Mouse (Mus musculus): ENCODE results near the gene Fam160b1. TPM values are rescaled to one million over a fixed set of nuclear protein-coding genes. Genes with fewer than 3 reads are reported as not detected.

Fam160b1 gene
- polyA plus RNA-seq, 1 experiment from 2014 or later, result 14.1 TPM

DNA sequence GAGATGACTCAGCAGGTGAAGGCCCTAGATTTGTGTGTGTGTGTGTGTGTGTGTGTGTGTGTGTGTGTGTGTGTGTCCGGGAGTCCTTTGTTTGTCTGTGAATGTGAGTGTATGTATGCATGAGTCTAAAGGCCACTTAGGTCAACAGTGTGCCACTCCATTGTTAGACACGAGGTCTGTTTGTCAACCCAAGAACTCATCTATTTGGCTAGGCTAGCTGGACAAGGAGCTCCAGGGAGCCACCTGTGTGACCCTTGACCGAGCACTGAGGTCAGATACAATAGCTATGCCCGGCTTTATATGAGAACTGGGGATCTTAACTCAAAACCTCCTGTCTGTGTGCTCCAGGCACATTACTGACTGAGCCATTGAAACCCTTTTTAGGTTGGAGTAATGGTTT, 38.0 kb upstream of the Fam160b1 start:
- no peak for DNase-seq (ENCODE audit: low spot score, missing footprints)
- 66% methylated on average over 4 of the region's 4 CpGs for WGBS
- Histone ChIP-seq H3K9me3 (ENCODE audit: control insufficient read depth, low read length) (no peaks in the 10 kb centered on the region; the same call in 1 of the 2 replicates), H3K36me3 (ENCODE audit: control insufficient read depth, insufficient read depth, low read length) (no peaks in the 10 kb centered on the region), H3K4me2 (no peak overlapping the region), H3K4me1 (ENCODE audit: control insufficient read depth, insufficient read depth, low read length) (no peaks in the 10 kb centered on the region), H3K9ac (ENCODE audit: low read length) (no peak overlapping the region), H3K27ac (ENCODE audit: low read depth, low read length) (no peak overlapping the region), H3K27me3 (ENCODE audit: control insufficient read depth, insufficient read depth, low read length) (no peaks in the 10 kb centered on the region), H3K4me3 (ENCODE audit: low read depth, low read length) (no peak overlapping the region)
- ATAC-seq (ENCODE audit: low FRiP score), result no peak

GRCm38 (mm10) chr19:57323087-57323486, 37.4 kb upstream of the Fam160b1 start:
- no peak overlapping the region for H3K27ac ChIP-seq (ENCODE audit: low read depth, low read length)
- no peak for DNase-seq (ENCODE audit: low spot score, missing footprints)
- no peak for ATAC-seq (ENCODE audit: low FRiP score)
- H3K4me2 ChIP-seq, result no peak overlapping the region
- no peaks in the 10 kb centered on the region for H3K36me3 ChIP-seq (ENCODE audit: control insufficient read depth, insufficient read depth, low read length)
- no peaks in the 10 kb centered on the region; the same call in 1 of the 2 replicates for H3K9me3 ChIP-seq (ENCODE audit: control insufficient read depth, low read length)
- H3K4me3 ChIP-seq (ENCODE audit: low read depth, low read length), result no peak overlapping the region
- no peak overlapping the region for H3K9ac ChIP-seq (ENCODE audit: low read length)
- WGBS, result 84% methylated on average over 8 of the region's 8 CpGs
- no peaks in the 10 kb centered on the region for H3K27me3 ChIP-seq (ENCODE audit: control insufficient read depth, insufficient read depth, low read length)
- no peaks in the 10 kb centered on the region for H3K4me1 ChIP-seq (ENCODE audit: control insufficient read depth, insufficient read depth, low read length)

- no peak for ATAC-seq (ENCODE audit: low FRiP score)
- Histone ChIP-seq H3K4me1 (ENCODE audit: control insufficient read depth, insufficient read depth, low read length) (no peaks in the 10 kb centered on the region), H3K36me3 (ENCODE audit: control insufficient read depth, insufficient read depth, low read length) (no peaks in the 10 kb centered on the region), H3K9me3 (ENCODE audit: control insufficient read depth, low read length) (no peaks in the 10 kb centered on the region), H3K27me3 (ENCODE audit: control insufficient read depth, insufficient read depth, low read length) (no peaks in the 10 kb centered on the region), H3K4me3 (ENCODE audit: low read depth, low read length) (no peak overlapping the region), H3K9ac (ENCODE audit: low read length) (no peak overlapping the region), H3K4me2 (no peak overlapping the region), H3K27ac (ENCODE audit: low read depth, low read length) (no peak overlapping the region)
- WGBS, result 38% methylated on average over 7 of the region's 7 CpGs
- DNase-seq (ENCODE audit: low spot score, missing footprints), result peak; percentile 94
Observed at GRCm38 (mm10) chr19:57325748-57326300, 34.7 kb upstream of the Fam160b1 start.

DNA sequence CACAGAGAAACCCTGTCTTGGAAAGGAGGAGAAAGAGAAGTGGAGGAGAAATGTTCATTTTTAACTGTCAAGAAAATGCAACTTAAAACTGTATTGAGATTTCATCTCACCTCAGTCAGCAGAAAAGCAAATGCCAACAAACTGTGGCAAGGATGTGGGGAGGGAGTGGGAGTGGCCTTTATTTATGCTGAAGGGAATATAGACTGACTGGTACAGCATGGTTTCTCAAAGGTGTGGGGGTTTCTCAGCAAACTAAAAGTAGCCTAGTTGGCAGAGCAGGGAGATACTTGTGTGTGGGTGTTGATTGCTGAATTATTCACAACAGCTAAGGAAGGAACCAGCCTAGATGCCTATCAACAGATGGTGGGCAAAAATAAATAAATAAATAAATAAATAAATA, 32.8 kb upstream of the Fam160b1 start:
- no peak overlapping the region for H3K9ac ChIP-seq (ENCODE audit: low read length)
- H3K27me3 ChIP-seq (ENCODE audit: control insufficient read depth, insufficient read depth, low read length), result no peaks in the 10 kb centered on the region
- no peaks in the 10 kb centered on the region for H3K36me3 ChIP-seq (ENCODE audit: control insufficient read depth, insufficient read depth, low read length)
- H3K4me3 ChIP-seq (ENCODE audit: low read depth, low read length), result no peak overlapping the region
- DNase-seq (ENCODE audit: low spot score, missing footprints), result no peak
- no peaks in the 10 kb centered on the region for H3K4me1 ChIP-seq (ENCODE audit: control insufficient read depth, insufficient read depth, low read length)
- no peak for ATAC-seq (ENCODE audit: low FRiP score)
- H3K27ac ChIP-seq (ENCODE audit: low read depth, low read length), result no peak overlapping the region
- H3K4me2 ChIP-seq, result no peak overlapping the region
- no peaks in the 10 kb centered on the region for H3K9me3 ChIP-seq (ENCODE audit: control insufficient read depth, low read length)

DNA sequence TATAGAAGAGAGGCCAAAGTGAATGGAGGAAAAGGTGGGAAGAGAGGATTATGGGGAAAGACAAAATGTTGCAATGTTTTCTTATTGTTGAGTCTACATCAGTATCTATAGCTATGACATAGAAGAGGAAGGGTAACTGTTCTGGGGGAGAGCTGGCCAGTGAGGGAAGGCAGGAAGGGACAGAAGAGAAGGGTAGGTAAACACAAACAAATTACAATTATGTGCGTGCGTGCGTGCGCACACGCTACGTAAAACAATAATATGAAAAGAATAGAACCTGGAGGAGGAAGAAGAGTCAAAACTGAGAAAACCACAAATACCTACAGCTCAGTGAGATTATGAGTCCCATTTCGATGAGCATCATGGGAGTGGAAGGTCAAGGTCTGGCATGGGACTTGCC, 32.2 kb upstream of the Fam160b1 start:
- Histone ChIP-seq H3K9me3 (ENCODE audit: control insufficient read depth, low read length) (no peaks in the 10 kb centered on the region), H3K9ac (ENCODE audit: low read length) (no peak overlapping the region), H3K27ac (ENCODE audit: low read depth, low read length) (no peak overlapping the region), H3K4me3 (ENCODE audit: low read depth, low read length) (no peak overlapping the region), H3K36me3 (ENCODE audit: control insufficient read depth, insufficient read depth, low read length) (no peaks in the 10 kb centered on the region), H3K4me2 (no peak overlapping the region), H3K4me1 (ENCODE audit: control insufficient read depth, insufficient read depth, low read length) (no peaks in the 10 kb centered on the region), H3K27me3 (ENCODE audit: control insufficient read depth, insufficient read depth, low read length) (no peaks in the 10 kb centered on the region)
- ATAC-seq (ENCODE audit: low FRiP score) (no peak), DNase-seq (ENCODE audit: low spot score, missing footprints) (no peak)
- 98% methylated on average over 7 of the region's 7 CpGs for WGBS

GRCm38 (mm10) chr19:57328792-57329191, 31.7 kb upstream of the Fam160b1 start:
- Histone ChIP-seq H3K27me3 (ENCODE audit: control insufficient read depth, insufficient read depth, low read length) (no peaks in the 10 kb centered on the region), H3K4me1 (ENCODE audit: control insufficient read depth, insufficient read depth, low read length) (no peaks in the 10 kb centered on the region), H3K36me3 (ENCODE audit: control insufficient read depth, insufficient read depth, low read length) (no peaks in the 10 kb centered on the region), H3K4me3 (ENCODE audit: low read depth, low read length) (no peak overlapping the region), H3K9ac (ENCODE audit: low read length) (no peak overlapping the region), H3K4me2 (no peak overlapping the region), H3K27ac (ENCODE audit: low read depth, low read length) (no peak overlapping the region), H3K9me3 (ENCODE audit: control insufficient read depth, low read length) (no peaks in the 10 kb centered on the region)
- ATAC-seq (ENCODE audit: low FRiP score), result no peak
- WGBS, result 55% methylated on average over 12 of the region's 12 CpGs
- peak; percentile 94 for DNase-seq (ENCODE audit: low spot score, missing footprints)

DNA sequence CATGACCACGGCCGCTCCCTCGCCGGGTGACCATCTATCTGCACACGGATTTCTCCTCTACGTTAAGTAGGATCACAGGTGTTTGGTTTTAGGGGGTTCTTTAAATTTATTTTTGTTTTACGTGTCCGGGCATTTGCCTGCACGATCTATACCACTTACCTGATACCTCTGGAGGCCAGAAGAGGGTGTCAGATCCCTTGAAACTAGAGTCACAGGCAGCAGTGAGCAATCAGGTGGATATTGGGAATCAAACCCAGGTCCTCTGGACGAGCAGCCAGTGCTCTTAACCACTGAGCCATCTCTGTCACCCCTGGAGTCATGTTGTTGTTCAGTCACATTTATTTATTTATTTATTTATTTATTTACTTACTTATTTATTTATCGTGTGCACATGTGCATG, 30.2 kb upstream of the Fam160b1 start:
- Histone ChIP-seq H3K27ac (ENCODE audit: low read depth, low read length) (no peak overlapping the region), H3K4me2 (no peak overlapping the region), H3K27me3 (ENCODE audit: control insufficient read depth, insufficient read depth, low read length) (no peaks in the 10 kb centered on the region), H3K4me1 (ENCODE audit: control insufficient read depth, insufficient read depth, low read length) (no peaks in the 10 kb centered on the region), H3K36me3 (ENCODE audit: control insufficient read depth, insufficient read depth, low read length) (no peaks in the 10 kb centered on the region), H3K9me3 (ENCODE audit: control insufficient read depth, low read length) (no peaks in the 10 kb centered on the region), H3K9ac (ENCODE audit: low read length) (no peak overlapping the region), H3K4me3 (ENCODE audit: low read depth, low read length) (no peak overlapping the region)
- 79% methylated on average over 11 of the region's 11 CpGs for WGBS
- no peak for DNase-seq (ENCODE audit: low spot score, missing footprints)
- no peak for ATAC-seq (ENCODE audit: low FRiP score)

- no peaks in the 10 kb centered on the region for H3K4me1 ChIP-seq (ENCODE audit: control insufficient read depth, insufficient read depth, low read length)
- H3K4me2 ChIP-seq, result no peak overlapping the region
- no peak overlapping the region for H3K9ac ChIP-seq (ENCODE audit: low read length)
- H3K36me3 ChIP-seq (ENCODE audit: control insufficient read depth, insufficient read depth, low read length), result no peaks in the 10 kb centered on the region
- no peaks in the 10 kb centered on the region for H3K9me3 ChIP-seq (ENCODE audit: control insufficient read depth, low read length)
- DNase-seq (ENCODE audit: low spot score, missing footprints) (no peak), ATAC-seq (ENCODE audit: low FRiP score) (no peak)
- no peak overlapping the region for H3K4me3 ChIP-seq (ENCODE audit: low read depth, low read length)
- 86% methylated on average over 6 of the region's 6 CpGs for WGBS
- H3K27me3 ChIP-seq (ENCODE audit: control insufficient read depth, insufficient read depth, low read length), result no peaks in the 10 kb centered on the region
- no peak overlapping the region for H3K27ac ChIP-seq (ENCODE audit: low read depth, low read length)
Observed at GRCm38 (mm10) chr19:57331237-57331636, 29.2 kb upstream of the Fam160b1 start.

- 86% methylated on average over 4 of the region's 4 CpGs for WGBS
- Histone ChIP-seq H3K36me3 (ENCODE audit: control insufficient read depth, insufficient read depth, low read length) (no peaks in the 10 kb centered on the region), H3K27me3 (ENCODE audit: control insufficient read depth, insufficient read depth, low read length) (no peaks in the 10 kb centered on the region)
Observed at GRCm38 (mm10) chr19:57333356-57333755, 27.1 kb upstream of the Fam160b1 start.

GRCm38 (mm10) chr19:57335135-57335534, 25.3 kb upstream of the Fam160b1 start:
- DNase-seq (ENCODE audit: low spot score, missing footprints) (no peak), ATAC-seq (ENCODE audit: low FRiP score) (no peak)
- Histone ChIP-seq H3K9ac (ENCODE audit: low read length) (no peak overlapping the region), H3K27ac (ENCODE audit: low read depth, low read length) (no peak overlapping the region), H3K36me3 (ENCODE audit: control insufficient read depth, insufficient read depth, low read length) (no peaks in the 10 kb centered on the region), H3K4me1 (ENCODE audit: control insufficient read depth, insufficient read depth, low read length) (no peaks in the 10 kb centered on the region), H3K27me3 (ENCODE audit: control insufficient read depth, insufficient read depth, low read length) (no peaks in the 10 kb centered on the region), H3K4me3 (ENCODE audit: low read depth, low read length) (no peak overlapping the region), H3K4me2 (no peak overlapping the region), H3K9me3 (ENCODE audit: control insufficient read depth, low read length) (no peaks in the 10 kb centered on the region)
- WGBS, result 36% methylated on average over 8 of the region's 8 CpGs

More at GRCm38 (mm10) chr19:57333356-57333755, 27.1 kb upstream of the Fam160b1 start:
- DNase-seq (ENCODE audit: low spot score, missing footprints), result no peak
- Histone ChIP-seq H3K9me3 (ENCODE audit: control insufficient read depth, low read length) (no peaks in the 10 kb centered on the region), H3K4me3 (ENCODE audit: low read depth, low read length) (no peak overlapping the region), H3K27ac (ENCODE audit: low read depth, low read length) (no peak overlapping the region), H3K9ac (ENCODE audit: low read length) (no peak overlapping the region), H3K4me1 (ENCODE audit: control insufficient read depth, insufficient read depth, low read length) (no peaks in the 10 kb centered on the region), H3K4me2 (no peak overlapping the region)
- ATAC-seq (ENCODE audit: low FRiP score), result no peak

Data from midbrain, embryonic 11.5 days (tissue).